Mouse (Mus musculus) adrenal gland, postnatal 25 days (tissue): ENCODE data around the gene Fndc3b. TPM values are rescaled to one million over a fixed set of nuclear protein-coding genes. Genes with fewer than 3 reads are reported as not detected.

Experiments
- DNase-seq: peaks from one replicate; pipeline ENCODE4 v3.0.0; 2021; ENCODE audit warnings: mixed read lengths
- total RNA-seq: library from RNA; stranded (reverse); gene quantifications from 2 replicates; pipeline ENCODE4 v1.2.3, GENCODE M21; 2021

The Fndc3b gene
- total RNA-seq, 1 experiment from 2014 or later = 113 TPM

DNA sequence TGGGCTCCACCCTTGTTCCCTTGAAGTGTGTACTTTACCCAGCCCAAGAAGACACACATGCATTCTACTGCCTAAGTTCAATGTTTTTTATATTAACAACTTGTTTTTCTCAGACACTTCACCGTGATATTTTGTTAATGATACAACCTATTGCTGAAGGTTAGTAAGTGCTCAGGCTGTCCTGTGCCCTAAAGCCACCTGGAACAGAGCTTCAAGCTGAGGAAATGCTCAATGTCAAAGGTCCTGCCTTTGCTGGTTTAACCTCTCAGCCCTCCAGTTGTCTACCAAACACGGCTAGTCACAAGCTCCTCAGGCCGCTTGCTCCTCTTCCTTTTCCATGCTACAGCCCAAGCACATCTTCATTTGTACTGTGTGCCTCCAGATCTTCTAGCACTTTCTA, 157.3 kb downstream of the Fndc3b start:
- no peak for DNase-seq

DNA sequence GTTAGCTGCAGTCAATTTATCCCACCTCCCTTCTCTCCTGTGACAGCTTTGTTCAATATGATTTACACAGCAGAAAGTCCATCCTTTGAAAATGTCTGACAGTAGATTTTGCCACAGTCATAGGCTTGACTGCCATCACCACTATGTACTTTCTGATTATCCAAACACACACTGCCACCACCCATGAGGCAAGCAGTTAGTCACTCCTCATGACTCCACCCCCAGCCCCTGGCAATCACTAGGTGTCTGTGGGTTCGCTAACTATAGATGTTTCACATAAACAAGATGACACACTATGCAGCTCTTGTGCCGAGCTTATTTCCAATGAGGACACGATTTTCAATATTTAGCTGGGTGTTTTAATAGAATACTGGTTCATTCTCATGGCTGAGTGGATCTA, 160.1 kb downstream of the Fndc3b start:
- DNase-seq = no peak

DNA sequence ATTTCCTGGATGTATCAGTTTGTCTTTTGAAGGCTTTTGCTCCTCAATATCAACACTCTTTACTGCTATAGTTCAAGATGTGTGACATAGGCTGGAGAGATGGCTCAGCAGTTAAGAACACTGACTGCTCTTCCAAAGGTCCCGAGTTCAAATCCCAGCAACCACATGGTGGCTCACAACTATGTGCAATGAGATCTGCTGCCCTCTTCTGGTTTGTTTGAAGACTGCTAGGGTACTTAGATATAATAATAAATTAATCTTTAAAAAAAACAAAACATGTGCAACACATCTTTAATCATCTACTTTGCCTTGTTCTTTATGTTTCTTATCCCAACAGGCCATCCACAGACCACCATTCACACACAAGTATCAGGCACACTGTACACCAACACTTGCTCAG, 160.7 kb downstream of the Fndc3b start:
- no peak for DNase-seq

DNA sequence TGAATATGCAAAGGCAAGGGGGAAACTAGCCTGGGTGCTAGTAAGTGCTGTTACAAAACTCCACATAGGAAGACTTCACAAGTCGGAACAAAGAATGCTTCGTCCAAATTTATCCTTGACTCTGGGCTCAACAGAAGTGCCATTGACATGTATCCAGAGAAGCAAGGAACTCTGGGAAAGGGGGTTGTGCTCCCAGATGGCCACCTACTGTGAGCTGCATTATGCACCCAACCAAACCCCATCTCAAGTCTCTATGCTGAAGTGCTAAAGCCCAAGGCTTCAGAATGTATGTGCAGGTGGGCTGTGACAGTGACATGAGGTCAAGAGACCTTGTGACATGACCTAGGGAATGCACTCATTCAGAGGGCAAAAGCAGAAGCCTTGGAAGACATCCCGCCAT, 165.5 kb downstream of the Fndc3b start:
- DNase-seq = no peak

DNA sequence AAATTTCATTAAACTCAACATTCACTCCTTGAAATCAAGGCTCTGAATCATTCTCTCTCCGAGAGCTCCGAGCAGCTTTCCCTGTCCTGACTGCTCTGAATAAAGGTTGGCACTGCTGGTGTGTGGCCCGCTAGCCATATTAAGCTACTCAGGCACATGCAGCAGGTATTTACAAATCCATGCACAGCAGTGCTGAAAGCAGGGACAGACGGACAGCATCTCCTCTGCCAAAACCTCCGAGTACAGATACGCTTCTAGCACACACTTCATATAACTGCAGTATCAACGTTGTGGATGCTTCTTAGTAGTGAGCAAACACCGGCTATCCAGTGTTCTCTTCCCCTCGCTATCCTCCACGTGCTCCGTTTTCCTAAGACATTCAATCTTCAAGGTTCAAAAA, 167.0 kb downstream of the Fndc3b start:
- DNase-seq = no peak

DNA sequence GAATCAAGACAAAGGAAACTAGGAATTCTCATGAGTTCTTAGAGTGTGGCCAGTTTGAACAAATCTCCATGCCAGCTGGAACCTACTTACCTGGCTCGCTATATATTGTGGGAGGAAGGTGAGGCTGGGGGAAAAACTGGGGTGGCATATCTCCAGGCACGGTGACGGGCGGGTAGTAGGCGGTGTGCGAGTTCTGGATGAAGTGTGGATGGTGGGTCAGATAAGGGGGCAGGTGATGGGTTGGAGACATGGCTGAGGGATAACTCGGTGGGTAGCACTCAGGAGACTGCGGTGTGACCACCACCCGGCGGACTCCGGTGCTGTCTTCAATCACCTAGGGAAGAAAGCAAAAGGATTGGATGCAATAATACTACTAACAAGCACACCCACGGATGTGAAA, 169.3 kb downstream of the Fndc3b start:
- DNase-seq = no peak

DNA sequence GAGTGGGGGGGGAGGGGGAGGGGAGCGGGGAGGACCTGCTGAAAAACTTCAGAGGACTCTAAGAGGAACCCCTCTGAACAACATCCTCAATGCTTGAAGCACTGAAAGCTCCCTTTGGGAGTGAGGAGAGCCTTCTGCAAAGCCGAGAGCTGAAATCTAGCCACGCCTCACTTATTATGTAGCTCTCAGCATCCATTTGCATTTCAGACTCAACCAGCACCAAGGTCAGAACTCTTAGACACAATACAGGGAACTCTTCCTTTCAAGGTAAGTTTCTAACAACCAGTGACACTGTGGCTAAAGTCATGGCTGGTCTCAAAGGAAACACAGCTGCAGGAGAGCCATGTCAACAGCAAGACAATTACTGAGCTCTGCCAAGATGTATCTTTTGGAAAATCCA, 169.9 kb downstream of the Fndc3b start:
- DNase-seq = no peak

DNA sequence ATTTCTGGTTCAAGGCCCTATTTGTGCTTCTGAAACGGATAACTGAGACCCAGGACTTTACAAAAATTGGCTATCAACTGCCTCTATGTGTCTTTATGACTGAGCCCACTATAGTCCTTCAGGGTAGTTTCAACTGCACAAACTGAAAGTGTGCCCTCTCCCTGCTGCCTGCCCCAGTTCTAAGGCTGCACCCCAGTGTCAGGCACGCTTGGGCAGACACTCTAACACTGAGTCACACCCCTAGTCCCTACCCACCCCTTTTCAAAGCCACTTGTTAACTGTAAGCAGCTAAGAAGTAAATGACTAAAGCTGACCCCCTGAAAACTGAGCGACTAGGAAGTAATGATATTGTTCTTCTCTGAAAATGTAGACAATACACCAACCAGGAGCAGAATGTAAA, 176.9 kb downstream of the Fndc3b start:
- no peak for DNase-seq

DNA sequence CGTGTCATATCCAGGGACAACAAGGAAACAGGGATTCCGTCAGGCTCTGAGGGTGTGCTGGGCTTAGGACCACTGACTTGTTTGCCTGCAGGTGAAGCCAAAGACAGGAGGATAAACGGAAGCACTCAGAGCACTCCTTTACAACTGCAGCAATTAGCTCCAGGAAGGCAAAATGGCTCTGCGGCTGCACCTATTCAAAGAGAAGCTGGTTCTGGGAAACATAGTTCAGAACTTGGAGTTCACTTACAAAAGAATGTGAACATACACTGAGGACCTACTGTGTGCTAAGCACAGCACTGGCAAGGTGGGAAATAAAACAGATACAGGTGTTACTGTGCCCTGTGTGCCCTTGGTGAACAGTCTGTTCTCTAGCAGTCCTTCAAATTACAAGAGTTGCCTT, 177.4 kb downstream of the Fndc3b start:
- no peak for DNase-seq

DNA sequence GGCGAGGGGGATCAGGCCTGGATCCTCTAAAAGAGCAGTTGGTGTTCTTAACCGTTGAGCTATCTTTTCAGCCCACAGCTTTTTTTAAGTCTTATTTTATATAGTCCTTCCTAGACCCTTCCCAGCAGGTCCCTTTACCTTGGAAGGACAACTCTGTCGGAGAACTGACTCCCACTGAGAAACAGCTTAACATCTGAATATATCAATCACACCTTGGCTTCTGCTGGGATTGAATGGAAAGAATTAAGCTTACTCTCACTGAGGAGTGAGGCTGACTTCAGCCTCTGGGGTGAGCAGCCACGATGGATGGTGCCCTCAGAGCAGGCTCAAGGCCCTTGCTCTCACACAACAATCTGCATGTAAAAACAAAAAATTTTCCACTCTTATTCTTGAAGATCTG, 179.1 kb downstream of the Fndc3b start:
- DNase-seq = no peak

DNA sequence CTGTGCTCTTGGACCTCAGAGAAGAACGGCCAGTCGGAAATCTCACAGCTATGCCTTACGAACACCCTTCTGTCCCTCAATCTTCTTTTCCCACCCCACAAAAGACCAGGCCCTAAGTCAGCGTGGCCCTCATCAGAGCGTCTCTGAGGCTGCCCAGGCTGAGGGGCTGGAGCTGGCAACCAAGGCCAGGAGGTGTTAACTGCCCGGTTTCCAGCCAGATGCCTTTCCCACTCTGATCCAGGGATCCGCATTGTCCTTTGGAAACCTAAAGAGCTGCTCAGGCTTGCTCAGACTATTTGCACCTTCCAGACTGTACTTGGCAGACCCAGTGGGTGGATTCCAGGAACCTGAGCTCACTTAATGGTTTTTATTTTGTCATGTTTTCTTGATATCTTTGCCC, 180.7 kb downstream of the Fndc3b start:
- no peak for DNase-seq

DNA sequence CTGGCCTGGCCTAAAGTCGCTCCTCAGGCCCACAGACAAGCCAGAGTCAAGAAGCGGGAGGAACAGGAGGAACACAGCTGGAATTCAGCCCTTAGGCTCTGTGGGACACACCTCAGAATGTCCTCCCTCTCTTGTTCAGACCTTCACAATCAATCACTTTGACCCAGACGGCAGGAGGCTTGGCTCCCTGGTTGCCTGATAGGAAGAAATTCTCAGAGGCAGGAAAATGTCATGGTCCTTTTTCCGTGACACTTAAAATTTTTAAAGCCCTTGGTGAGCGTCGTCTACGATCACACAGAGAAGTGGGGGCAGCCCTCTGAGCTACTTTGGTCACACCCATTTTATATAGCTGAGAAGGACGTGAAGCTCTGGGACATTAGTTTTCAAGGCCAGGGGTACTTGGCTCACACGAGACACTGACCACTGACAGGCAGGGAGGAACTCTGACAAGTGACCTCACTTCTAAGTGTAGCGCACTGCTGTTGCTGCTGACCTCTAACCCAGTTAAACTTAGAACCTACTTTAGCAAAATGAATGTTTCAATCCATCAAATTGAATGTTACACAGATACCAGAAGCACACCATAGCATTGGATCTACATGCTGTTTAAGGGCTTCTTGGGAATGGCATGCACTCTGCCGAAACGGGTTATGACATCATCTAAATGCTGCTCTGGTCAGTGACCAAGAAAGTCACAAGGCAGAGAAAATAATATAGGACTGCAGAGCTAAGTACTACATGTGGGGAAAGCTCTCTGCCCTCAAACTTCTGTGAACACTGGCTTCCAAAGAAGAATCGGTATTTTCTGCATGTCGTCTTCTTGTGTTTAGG, 181.7 kb downstream of the Fndc3b start:
- no peak for DNase-seq

DNA sequence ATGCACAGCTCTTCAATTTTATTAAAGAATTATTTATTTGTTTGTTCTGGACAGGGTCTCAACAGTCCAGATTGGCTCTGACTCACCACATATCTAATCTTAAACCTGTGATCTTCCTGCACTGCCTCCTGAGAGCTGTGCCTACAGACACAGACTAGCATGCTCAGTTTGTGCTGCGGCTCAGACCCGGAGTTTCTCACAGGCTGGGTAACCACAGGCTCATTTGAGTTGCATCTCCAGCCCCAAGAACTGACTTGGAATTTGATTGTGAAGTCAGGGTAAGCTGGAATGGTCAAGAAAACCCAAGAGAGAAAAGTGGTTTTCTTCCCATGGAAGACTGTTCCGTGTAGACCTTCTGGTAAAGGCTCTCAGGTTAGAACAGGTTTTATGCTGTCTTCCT, 184.1 kb downstream of the Fndc3b start:
- DNase-seq = no peak

DNA sequence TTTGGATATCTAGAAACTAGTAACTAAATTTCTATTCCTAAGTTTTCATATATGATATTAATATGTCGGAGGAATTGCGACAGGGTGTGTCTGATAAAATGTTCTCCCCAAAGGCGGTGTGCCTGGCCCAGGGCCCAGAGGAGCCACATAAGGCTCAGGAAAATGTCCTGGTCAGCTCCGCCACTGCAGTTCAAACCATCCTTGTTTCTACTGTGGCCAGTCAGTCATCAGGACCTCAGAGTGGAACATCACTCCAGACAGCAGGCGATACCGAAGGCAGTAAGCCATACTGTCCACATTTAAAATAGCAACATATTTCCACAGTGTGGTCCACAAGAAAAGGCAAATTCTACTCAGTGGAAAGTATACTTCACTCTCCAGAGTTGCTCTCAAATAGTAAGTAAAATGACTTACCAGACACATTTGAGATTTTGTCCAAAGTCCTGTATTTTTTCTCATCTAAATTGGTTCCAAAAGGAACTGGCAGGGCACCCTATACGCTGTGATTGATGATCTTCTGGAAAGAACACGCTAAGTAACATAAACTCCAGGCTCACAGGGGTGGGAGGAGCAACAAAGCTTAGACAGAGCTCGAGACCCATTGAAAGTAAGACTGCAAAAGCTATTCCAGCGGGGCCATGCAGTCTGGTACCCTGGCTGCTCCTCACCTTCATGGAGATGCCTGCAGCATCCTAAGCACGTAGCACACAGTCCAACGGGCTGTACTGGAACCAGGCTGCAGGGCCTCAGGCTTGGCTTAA, 187.8 kb downstream of the Fndc3b start:
- no peak for DNase-seq

DNA sequence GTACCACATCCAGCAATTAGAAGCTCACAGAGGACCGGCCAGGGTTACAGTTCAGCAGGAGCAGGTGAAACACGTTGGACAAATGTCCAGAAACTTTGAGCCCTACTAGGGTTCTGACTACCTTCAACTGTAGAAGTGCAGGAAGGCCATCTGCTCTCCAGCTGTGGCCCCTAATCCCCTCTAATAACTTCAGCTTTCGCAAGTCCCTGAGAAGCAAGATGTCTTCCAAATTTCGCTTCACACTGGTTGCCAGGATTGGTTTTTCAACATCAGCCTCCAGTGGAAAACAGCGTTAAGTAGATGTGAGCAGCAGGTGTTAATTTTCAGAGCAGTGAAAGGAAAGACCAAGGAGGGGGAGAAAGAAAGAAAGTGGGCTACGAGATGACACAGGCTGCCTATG, 190.7 kb downstream of the Fndc3b start:
- no peak for DNase-seq

DNA sequence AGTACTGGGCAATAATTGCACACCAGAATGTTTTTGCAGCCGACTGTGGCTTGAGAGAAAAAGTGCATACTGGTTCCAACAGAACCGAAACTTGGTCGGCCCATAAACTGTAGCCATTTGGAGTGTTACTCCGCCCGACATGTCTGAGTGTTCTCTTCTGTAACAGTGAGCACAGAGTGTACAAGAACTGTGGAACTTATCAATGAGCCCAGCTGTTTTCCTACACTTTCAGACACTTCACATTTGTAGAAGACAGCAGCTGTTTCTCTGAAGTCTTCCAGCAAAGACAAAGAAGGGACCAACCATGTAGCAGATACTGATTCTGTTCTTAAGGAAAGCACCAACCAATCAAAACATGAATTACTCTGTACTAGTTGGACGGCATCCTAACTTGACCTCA, 191.6 kb downstream of the Fndc3b start:
- DNase-seq = no peak

DNA sequence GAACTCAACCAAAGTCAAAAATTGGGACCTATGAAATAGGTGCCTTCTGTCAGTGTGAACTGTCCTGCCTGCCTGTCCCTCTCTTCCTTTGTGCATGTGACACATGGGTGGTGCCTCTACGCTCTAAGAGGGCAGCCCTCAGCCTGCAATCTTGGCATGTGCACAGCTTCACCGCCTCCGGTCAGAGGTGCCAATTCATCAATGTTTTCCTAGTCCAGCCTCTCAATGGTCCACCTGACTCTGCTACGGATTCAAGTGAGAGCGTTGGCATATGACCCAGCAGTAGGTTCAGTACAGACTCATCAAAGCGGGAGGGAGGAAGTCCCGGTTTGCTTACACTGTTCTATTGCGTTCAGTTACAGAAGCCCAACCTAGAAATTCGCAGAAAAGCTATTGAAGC, 192.2 kb downstream of the Fndc3b start:
- no peak for DNase-seq

DNA sequence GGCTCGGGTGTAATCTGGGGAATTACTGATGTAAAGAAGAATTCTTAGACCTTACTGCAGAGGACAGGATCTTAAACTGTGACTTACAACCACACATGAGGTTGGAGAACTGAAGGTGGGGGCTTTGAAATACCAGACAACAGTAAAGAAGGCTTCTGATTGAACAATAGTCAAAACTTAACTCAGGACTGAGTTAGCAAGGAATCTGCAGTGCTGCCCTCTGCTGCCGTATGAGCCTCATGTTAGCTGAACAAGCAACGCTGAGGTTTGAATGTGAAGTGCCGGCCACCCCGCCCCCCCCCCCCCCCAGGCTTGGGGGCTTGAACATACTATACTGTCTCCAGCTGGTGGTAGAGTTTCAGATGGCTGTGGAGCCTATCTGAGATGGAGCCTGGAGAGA, 194.6 kb downstream of the Fndc3b start:
- no peak for DNase-seq

DNA sequence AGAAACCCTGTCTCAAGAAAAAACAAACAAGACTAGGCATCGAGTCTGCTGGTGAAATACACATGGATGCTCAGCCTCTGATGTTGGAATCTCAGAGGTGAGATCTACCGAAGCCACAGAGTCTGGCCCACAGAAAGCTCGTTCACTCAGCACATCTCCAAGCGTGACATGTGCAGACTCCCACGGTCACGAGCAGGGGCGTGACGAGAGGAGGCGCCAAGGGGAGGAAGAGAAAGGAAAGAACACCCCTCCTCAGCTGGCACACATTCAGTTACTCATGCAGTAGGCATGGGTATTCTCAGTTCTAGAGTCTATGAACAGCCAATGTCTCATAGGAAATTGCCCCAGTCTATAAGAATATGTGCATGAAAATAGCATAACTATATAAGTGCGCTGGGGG, 199.3 kb downstream of the Fndc3b start:
- DNase-seq = no peak

DNA sequence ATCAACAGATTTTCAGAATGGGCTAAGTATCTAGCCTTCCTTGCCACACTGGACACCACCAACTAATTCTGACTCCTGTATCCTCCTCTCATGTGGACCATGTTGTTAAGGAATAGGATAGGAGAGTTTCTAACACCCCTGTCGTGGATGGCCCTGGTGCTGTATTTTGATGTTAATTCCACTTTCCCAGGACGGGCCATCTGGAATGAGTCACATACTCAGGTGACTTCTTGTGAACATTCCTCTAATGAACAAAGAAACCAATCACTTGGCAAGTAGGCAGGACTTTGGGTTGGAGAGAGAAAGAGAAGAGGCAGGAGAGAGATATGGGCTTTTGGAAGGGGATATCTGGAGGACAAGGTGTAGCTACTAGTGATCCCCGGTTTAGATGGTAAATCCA, 204.2 kb downstream of the Fndc3b start:
- no peak for DNase-seq

DNA sequence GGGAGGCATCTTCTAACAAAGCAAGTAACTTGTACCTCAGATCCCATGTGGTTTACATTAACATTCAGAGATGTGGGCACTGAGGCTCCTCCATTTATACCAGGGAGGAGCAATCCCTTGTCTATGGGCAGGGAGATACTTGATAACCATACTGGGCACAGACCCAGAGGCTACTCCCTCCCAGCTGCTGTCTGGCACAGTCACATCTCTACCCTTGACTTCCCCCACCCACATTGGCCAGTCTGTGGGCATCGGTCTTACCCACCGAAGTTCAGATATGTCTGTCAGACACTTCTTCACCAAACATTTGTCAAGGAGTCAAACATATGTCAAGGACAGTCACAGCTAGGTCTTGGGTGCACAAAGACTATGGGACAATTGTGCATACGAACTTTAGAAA, 205.5 kb downstream of the Fndc3b start:
- DNase-seq = no peak

DNA sequence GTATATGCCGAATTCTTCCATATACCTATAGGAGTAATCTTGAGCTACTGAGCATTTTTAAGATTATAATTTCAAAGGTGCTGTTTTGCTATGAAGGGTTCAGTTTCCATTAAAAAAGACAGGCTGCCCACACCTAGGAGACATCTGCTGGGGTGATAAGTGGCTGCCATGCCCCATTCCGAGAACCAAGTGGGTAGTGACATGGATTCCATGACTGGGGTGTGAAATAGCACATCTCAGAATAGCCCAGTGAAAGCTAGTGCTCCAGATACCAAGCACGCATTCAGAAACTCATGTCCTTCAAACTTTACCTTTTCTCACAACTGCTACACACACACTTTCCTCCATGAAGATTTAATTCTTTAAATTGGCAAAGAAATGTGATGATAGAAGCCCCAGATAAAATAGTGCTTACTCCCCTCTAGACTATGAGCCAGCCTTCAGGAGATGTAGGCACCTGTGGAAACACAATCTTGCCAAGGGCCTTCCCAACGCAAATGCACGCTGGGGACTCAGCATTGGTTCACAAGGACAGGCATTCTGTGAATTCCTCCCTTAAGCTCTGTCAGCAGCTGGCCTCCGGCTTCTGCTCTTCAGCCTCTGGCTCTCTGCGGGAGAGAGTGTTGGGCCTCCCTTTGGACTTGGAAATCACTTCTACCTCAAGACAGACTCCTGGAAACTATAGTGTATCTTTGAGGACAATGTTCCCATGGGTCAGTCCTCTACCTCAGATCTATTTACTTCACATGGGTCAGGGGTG, 207.6 kb downstream of the Fndc3b start:
- DNase-seq = no peak
